Mouse (Mus musculus) cerebellum, adult 9-10 months (tissue): ENCODE results near the gene Isg20l2.
"Not testable (repeated sequence)": the region's sequence is repeated elsewhere in the genome, so short reads cannot be mapped to it uniquely, and the experiment has no call there.

Experiments used
- DNase-seq: peaks from one replicate; pipeline ENCODE4 v3.0.0; 2022

The Isg20l2 gene

GRCm38 (mm10) chr3:87930078-87930795 is at the start of gene Isg20l2, which contains the start of gene Rrnad1:
Gene Isg20l2, plus strand, starts transcription at chr3:87930314.
Gene Rrnad1, minus strand, starts transcription at chr3:87930717.
- peak; percentile 96 for DNase-seq

- no peak for DNase-seq
These were observed 45.8 kb upstream of the Isg20l2 start for GRCm38 (mm10) chr3:87884291-87884690.

GRCm38 (mm10) chr3:87884708-87885251 is 45.3 kb upstream of the Isg20l2 start:
- DNase-seq = peak; percentile 74

GRCm38 (mm10) chr3:87885281-87886003 is 44.7 kb upstream of the Isg20l2 start, which contains the start of gene Prcc:
Gene Prcc, minus strand, starts transcription at chr3:87885608.
- peak; percentile 99 for DNase-seq

DNA sequence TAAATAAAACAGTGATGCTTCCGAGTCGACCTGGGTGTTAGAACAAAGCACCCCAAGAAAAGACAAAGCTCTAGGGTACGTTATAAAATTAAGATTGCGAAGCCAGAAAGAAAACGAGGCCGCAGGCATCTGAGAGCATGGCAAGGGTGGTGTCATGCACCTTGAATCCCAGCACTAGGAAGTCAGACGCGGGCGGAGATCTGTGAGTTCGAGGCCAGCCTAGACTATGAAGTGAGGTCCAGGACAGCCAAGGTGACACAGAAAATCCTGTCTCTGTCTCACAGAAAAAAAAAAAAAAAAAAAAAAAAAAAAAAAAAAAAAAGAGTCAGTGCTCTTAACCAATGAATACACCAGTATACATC is 44.1 kb upstream of the Isg20l2 start:
- DNase-seq = no peak

GRCm38 (mm10) chr3:87886416-87886815 is 43.7 kb upstream of the Isg20l2 start:
- DNase-seq = peak; percentile 75

- not testable (repeated sequence) for DNase-seq
These were observed 42.7 kb upstream of the Isg20l2 start for GRCm38 (mm10) chr3:87887400-87887799.

DNA sequence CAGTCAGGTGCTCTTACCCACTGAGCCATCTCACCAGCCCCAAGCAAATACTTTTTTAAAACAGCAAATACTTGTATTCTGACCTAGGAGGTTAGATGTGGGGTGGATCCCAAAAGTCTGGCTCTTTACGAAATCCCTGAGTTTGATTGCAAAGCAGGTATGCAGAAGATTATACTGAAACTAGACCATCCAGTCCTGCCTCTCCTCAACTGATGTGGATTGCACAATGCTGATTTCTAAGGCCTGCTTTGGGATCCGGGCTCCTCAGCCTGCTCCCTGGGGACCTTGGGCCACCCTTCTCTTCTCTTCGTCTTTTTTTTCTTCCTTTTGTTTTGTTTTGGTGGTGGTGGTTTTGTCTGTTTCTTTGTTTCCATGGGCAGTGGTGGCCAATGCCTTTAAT is 38.6 kb upstream of the Isg20l2 start:
- no peak for DNase-seq

DNA sequence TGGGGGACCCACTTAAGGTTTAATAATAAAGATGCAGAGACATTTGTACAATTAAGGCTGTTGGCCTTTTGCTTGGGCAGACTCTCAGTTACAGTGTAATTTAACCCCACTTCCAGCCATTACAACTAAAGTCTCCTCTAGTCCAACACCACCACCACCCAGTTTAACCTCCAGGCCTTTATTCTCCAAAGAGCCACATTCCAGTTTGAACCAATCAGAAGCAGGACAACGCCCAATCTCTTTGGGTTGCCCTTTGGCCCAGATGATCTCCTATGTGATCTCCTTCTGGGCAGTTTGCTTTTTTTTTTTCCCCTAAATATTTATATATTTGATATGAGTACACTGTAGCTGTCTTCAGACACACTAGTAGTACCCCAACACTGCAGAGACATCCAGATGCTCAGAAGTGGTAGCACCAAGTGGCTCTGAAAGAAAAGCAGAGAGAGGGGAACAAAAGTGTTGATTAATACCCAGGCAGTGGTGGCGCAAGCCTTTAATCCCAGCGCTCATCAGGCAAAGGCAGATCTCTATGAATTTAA is 36.7 kb upstream of the Isg20l2 start:
- no peak for DNase-seq

GRCm38 (mm10) chr3:87899266-87899665 is 30.8 kb upstream of the Isg20l2 start:
- no peak for DNase-seq

DNA sequence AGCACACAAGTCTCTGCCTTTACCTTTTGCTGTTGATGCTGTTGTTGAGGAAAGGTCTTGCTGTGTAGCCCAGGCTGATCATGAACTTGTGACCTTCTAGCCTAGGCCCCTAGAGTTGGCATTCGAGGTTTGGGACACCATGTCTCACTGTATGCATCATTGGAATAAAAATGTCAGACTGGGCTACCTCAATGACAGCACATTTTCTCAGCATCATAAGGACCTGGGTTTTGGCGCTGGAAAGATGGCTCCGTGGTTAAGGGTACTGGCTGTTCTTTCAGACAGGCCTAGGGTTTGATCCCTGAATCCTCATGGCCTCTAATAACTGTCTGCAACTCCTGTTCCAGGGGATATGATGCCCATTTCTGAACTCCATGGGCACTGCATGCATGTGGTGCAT is 30.3 kb upstream of the Isg20l2 start:
- DNase-seq = no peak

DNA sequence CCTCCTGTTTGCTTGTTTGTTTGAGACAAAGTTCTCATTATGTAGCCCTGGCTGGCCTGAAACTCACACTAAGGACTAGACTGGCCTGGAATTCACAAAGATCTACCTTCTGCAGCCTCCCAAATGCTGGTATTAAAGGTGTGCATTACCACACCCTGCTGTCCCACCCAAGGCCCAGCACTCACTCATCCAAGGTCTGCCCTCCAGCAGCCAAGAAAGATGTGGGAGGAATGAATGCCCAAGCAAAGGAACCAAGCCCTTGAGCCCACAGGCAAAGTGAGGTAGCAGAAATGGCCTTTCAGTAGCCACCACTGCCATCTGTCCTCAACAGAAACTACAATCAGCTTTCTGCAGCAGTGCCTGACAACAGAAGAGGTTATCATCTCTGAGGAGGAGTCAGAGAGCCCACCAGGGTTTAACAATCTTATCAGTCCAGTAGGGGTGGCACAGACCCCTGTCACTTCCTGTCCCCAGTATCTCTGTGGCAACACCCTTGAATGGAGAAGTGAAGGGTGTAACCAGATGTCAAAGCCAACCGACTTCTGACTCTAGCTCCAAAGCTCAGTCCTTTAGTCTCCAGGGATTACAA is 29.0 kb upstream of the Isg20l2 start:
- DNase-seq = no peak

- not testable (repeated sequence) for DNase-seq
These were observed 28.2 kb upstream of the Isg20l2 start for GRCm38 (mm10) chr3:87901959-87902358.

- DNase-seq = no peak
These were observed 26.3 kb upstream of the Isg20l2 start for GRCm38 (mm10) chr3:87903821-87904220.

GRCm38 (mm10) chr3:87905880-87906485 is 24.1 kb upstream of the Isg20l2 start, which contains the start of gene Hdgf:
Gene Hdgf, plus strand, starts transcription at chr3:87906321.
- peak; percentile 93 for DNase-seq

- DNase-seq = peak; percentile 72
These were observed 23.5 kb upstream of the Isg20l2 start for GRCm38 (mm10) chr3:87906601-87906980.

DNA sequence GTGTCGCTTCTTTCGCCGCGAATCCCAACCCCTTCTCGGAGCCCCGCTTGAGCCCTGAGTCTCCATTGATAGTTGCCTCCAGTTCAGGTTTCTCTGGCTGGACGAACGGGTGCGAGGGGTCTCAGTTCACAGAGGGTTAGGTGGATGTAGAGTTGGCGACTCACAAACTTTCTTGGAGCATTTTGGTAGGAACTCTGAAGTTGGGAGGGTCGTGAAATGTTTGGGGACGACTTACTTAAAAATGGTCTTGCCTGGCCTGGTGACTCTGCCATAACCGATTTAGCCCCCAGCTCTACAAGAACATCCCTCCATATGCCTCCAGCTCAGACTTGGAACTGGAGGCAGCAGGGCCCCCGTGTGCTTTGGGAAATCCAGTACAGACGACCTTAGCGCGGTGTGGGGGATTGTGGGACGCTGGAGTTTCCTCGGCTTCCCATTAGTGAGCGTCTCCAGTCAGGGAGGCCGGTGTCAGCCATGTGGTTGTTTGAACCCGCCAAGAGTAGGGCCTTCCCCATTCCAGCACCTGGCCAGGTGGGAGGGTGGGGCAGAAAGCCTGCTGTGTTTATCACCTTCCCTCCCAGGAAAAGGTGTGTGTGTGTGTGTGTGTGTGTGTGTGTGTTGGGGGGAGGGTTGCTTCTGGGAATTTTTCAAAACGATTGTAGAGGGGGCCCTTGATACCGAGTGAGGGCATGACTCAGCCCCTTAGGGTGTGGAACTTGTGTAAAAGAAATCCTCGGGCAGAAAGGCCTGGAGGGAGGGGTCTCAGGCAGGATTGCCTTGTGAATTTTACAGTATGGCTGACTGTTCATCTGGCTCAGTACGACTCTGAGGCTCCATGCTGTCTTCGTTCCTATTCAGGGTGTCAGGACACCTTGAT is 22.9 kb upstream of the Isg20l2 start:
- peak; percentile 58 for DNase-seq

DNA sequence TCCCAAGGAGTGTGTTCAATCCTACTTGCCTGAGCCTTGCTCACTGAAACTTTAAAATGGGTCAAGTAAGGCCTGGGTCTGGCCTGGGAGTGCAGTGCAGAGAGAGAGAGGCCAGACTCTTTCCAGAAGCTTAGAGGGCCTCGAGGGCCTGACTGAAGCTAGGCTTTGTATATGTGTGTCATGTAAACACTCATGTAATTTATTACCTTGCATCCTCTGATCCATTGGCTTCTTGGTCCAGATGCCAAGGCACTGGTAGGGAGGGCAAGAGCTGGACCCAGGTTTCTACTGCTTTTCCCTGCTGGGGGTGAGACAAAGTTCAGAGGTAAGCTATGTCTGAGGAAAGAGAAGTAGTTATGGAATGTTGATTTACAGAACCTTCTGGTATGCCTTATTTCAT is 22.2 kb upstream of the Isg20l2 start:
- no peak for DNase-seq

- no peak for DNase-seq
These were observed 20.7 kb upstream of the Isg20l2 start for GRCm38 (mm10) chr3:87909381-87909780.

- DNase-seq = no peak
These were observed 20.2 kb upstream of the Isg20l2 start for GRCm38 (mm10) chr3:87909874-87910273.

DNA sequence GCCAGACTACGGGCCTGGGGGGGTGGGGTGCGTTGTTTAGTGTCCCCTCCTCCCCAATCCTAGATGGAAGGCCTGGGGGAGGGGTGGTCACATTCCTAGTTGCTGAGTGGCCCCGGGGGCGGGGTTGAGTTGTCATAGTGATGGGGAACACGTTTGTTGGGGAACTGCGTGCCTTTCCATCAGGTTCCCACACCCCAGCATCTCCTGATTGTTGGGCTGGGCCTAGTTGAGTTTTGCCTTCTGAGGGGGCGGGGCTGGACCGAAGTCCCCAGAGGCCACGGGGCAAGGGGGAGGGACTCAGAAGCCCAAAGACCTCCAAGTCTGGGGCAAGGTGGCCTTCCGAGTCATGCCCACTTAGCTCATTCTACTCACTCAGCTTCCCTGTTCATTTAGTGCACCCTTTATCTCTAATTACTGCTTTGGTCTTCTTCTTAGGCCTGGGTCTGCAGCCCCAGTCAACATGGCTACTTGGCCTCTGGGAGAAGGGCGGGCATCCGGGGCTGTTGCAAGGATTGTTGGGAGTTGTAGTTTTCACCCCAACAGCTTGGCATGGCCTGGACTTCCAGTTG is 19.5 kb upstream of the Isg20l2 start:
- peak; percentile 74 for DNase-seq
